Comparison of ENCODE assay signal across 9 mouse cellular contexts in genomic region chr6:134953976-134954375, GRCm38 (mm10). TPM values are rescaled to one million over a fixed set of nuclear protein-coding genes. Genes with fewer than 3 reads are reported as not detected.
DNase-seq lines count a peak whose midpoint lies in the region; ATAC-seq lines count a peak whose summit lies in the region.
"Had no signal": no experiment of that assay in that cellular context is flagged by ENCODE, and none has a peak within 500 bp of the region (broad histone marks: within the 10 kb centered on the region; RNA-seq: fewer than 3 reads in every experiment).

No protein-coding gene starts in this region.

- intact Hi-C loops in left cerebral cortex, postnatal 25 days (cut with DNase I), result no loop called here
- intact Hi-C loops in left cerebral cortex, postnatal 4 days (cut with DNase I), result no loop called here

- DNase-seq in cerebellum, postnatal 25 days, result peak; percentile 18 to 25
- DNase-seq in left cerebral cortex, postnatal 25 days (ENCODE audit: low spot score in 2 of 2), result peak; percentile 21 to 29
- DNase-seq in left cerebral cortex, postnatal 4 days, result no peak
- DNase-seq in kidney, adult 11 months, result peak; percentile 79
- DNase-seq in layer of hippocampus, postnatal 10 days (ENCODE audit: low spot score in 2 of 2), result peak; percentile 14 to 29
- no peak for DNase-seq in urinary bladder, postnatal 4 days (ENCODE audit: low spot score in 2 of 2)
- no peak for DNase-seq in spleen, postnatal 4 days (ENCODE audit: low spot score in 2 of 2)
- DNase-seq: cerebellum, adult 9-10 months had no signal

- ATAC-seq in cerebellum, adult (ENCODE audit: insufficient number of reproducible peaks, low FRiP score, low TSS enrichment), result no peak

RNA-seq across cellular contexts. Expression of gene Apold1, which starts 27.5 kb away (rescaled TPM):
- 1 to 10 TPM; 4.1 to 4.5 TPM for total RNA-seq in left cerebral cortex, postnatal 25 days (2021)
- total RNA-seq in left cerebral cortex, postnatal 4 days (2021), result 1 to 10 TPM; 4.2 to 4.3 TPM
- 1 to 10 TPM; 4.0 to 4.8 TPM for total RNA-seq in layer of hippocampus, postnatal 10 days (2021)

RNA-seq across cellular contexts. Expression of gene Cdkn1b, which starts 33.8 kb away (rescaled TPM):
- total RNA-seq in left cerebral cortex, postnatal 25 days (2021), result 10 to 100 TPM; 40.3 to 43.2 TPM
- total RNA-seq in left cerebral cortex, postnatal 4 days (2021), result 10 to 100 TPM; 55.5 to 62.2 TPM
- 10 to 100 TPM; 54.2 to 58.4 TPM for total RNA-seq in layer of hippocampus, postnatal 10 days (2021)

RNA-seq across cellular contexts. Expression of gene Gpr19, which starts 55.6 kb away (rescaled TPM):
- 10 to 100 TPM; 25.3 to 27.3 TPM for total RNA-seq in left cerebral cortex, postnatal 25 days (2021)
- total RNA-seq in left cerebral cortex, postnatal 4 days (2021), result 10 to 100 TPM; 24.5 to 29.3 TPM
- 10 to 100 TPM; 27.1 to 27.2 TPM for total RNA-seq in layer of hippocampus, postnatal 10 days (2021)

RNA-seq across cellular contexts. Expression of gene Ddx47, which starts 57.4 kb away (rescaled TPM):
- 10 to 100 TPM; 57.1 to 58.3 TPM for total RNA-seq in left cerebral cortex, postnatal 25 days (2021)
- total RNA-seq in left cerebral cortex, postnatal 4 days (2021), result 10 to 100 TPM; 56.9 to 57.4 TPM
- total RNA-seq in layer of hippocampus, postnatal 10 days (2021), result 10 to 100 TPM; 52.4 to 55.2 TPM

Comparison
In these comparisons a context has a peak if more than half of its experiments do, and no peak if none do; other contexts are left out.
1. DNase-seq: peak in cerebellum, postnatal 25 days (2 of 2), left cerebral cortex, postnatal 25 days (2 of 2), kidney, adult 11 months (single experiment) and layer of hippocampus, postnatal 10 days (2 of 2); none in left cerebral cortex, postnatal 4 days (single experiment), urinary bladder, postnatal 4 days (0 of 2) and spleen, postnatal 4 days (0 of 2).